Mouse (Mus musculus): ENCODE measurements at regions not wholly inside any gene's neighbourhood (a gene's known extent, or its start where the extent isn't known, plus 50 kb on each side); places are given as distances from the start of the nearest gene placed in this dataset.

- TF ChIP-seq CTCF (IDR thresholded peaks at IDR 0.05; ENCODE audit: low read depth) (no peak), EP300 (IDR thresholded peaks at IDR 0.05; ENCODE audit: low read depth) (no peak)
These were observed 490.2 kb downstream of the Meis1 start for GRCm38 (mm10) chr11:18528568-18528967.
